Mouse (Mus musculus) intestine, embryonic 16.5 days (tissue): Measurements from ENCODE around the gene Aebp2. TPM values are rescaled to one million over a fixed set of nuclear protein-coding genes. Genes with fewer than 3 reads are reported as not detected.

Experiments used
- ATAC-seq: fragments of 200-750 bp; cut with Nextera tagmentation; 2 replicates; pipeline ENCODE4 v1.8.0; 2017; ENCODE audit warnings: moderate TSS enrichment, moderate library complexity
- H3K27ac ChIP-seq: fragments of 300-500 bp; sonication (generic); 2 replicates; pipeline ENCODE4 v1.5.1; 2014; ENCODE audit warnings: mild to moderate bottlenecking, low read length
- H3K27me3 ChIP-seq: fragments of 300-500 bp; sonication (generic); replicated peaks from 2 replicates; pipeline ENCODE4 v1.6.1; 2014; ENCODE audit warnings: low read length, control low read depth, mixed read lengths; ENCODE audit not compliant: control insufficient read depth, insufficient read depth
- H3K36me3 ChIP-seq: fragments of 300-500 bp; sonication (generic); 2 replicates; pipeline ENCODE4 v1.6.1; 2014; ENCODE audit warnings: low read length, control low read depth; ENCODE audit not compliant: control insufficient read depth, insufficient read depth
- H3K4me1 ChIP-seq: fragments of 300-500 bp; sonication (generic); 2 replicates; pipeline ENCODE4 v1.6.1; 2014; ENCODE audit warnings: low read length, control low read depth, mixed read lengths; ENCODE audit not compliant: control insufficient read depth, insufficient read depth
- H3K4me2 ChIP-seq: fragments of 300-500 bp; sonication (generic); 2 replicates; pipeline ENCODE4 v1.6.1; 2014; ENCODE audit warnings: low read depth, low read length, control low read depth
- H3K4me3 ChIP-seq: fragments of 300-500 bp; sonication (generic); 2 replicates; pipeline ENCODE4 v1.5.1; 2014; ENCODE audit warnings: mild to moderate bottlenecking, low read length
- H3K9ac ChIP-seq: fragments of 300-500 bp; sonication (generic); 2 replicates; pipeline ENCODE4 v1.6.1; 2014; ENCODE audit warnings: low read depth, low read length
- H3K9me3 ChIP-seq: fragments of 300-500 bp; sonication (generic); 2 replicates; pipeline ENCODE4 v1.6.1; 2016; ENCODE audit warnings: low read length, control low read depth; ENCODE audit not compliant: control insufficient read depth
- WGBS: fragments of 180-500 bp; shearing (Covaris S2); extraction: QIAGEN DNeasy Blood & Tissue Kit; methylation state at CpG from one replicate; pipeline ENCODE4 v1.1.7; 2014; 5-methylcytosine and 5-hydroxymethylcytosine counted together
- polyA plus RNA-seq: library from polyadenylated mRNA; unstranded; fragments of >200 nt; fragmentation: Nextera tagmentation; extraction: Ambion mirVana; gene quantifications from 2 replicates; pipeline ENCODE4 v1.2.1, GENCODE M21; 2015

The Aebp2 gene
- polyA plus RNA-seq, 1 experiment from 2014 or later = 7.3 TPM

- Histone ChIP-seq H3K9ac (no peak overlapping the region), H3K4me3 (no peak overlapping the region), H3K27me3 (no peaks in the 10 kb centered on the region), H3K4me1 (0 out of 2 replicates have a peak, but pooled peaks cover 2% of the 10 kb centered on the region), H3K27ac (no peak overlapping the region), H3K36me3 (no peaks in the 10 kb centered on the region), H3K9me3 (no peaks in the 10 kb centered on the region), H3K4me2 (no peak overlapping the region)
- peak; percentile 68 for ATAC-seq
- 22% methylated on average over 10 of the region's 10 CpGs for WGBS
Observed at GRCm38 (mm10) chr6:140714905-140715365, 92.5 kb downstream of the Aebp2 start.

- Histone ChIP-seq H3K36me3 (no peaks in the 10 kb centered on the region), H3K4me3 (no peak overlapping the region), H3K9ac (no peak overlapping the region), H3K4me1 (no peaks in the 10 kb centered on the region), H3K9me3 (no peaks in the 10 kb centered on the region), H3K27ac (no peak overlapping the region), H3K4me2 (no peak overlapping the region), H3K27me3 (no peaks in the 10 kb centered on the region)
- no peak for ATAC-seq
- WGBS = 72% methylated on average over 10 of the region's 10 CpGs
Observed at GRCm38 (mm10) chr6:140722058-140722457, 99.6 kb downstream of the Aebp2 start.

Other genes with a start within 250 kb of the Aebp2 start
- 27.9 and 30.1 TPM in 2 replicates for gene Plekha5, start 198.6 kb upstream of the Aebp2 start, polyA plus RNA-seq
- not detected in 2 replicates for gene Gm11077, start 106.6 kb downstream of the Aebp2 start, polyA plus RNA-seq